Mouse (Mus musculus) CH12.LX (cell line): ENCODE measurements at regions not wholly inside any gene's neighbourhood (a gene's known extent, or its start where the extent isn't known, plus 50 kb on each side); places are given as distances from the start of the nearest gene placed in this dataset.

ENCODE experiments used
- DNase-seq: peaks from one replicate; pipeline ENCODE4 v3.0.0-alpha.2; 2013; ENCODE audit errors: extremely low read depth
- H3K27ac ChIP-seq: 2 replicates; pipeline ENCODE4 v1.5.1; 2012; ENCODE audit warnings: low read depth, mild to moderate bottlenecking, control low read depth, moderate library complexity; ENCODE audit not compliant: insufficient read depth
- H3K27me3 ChIP-seq: replicated peaks from 2 replicates; pipeline ENCODE3; 2012; ENCODE audit warnings: inconsistent platforms
- H3K36me3 ChIP-seq, 2 experiments: replicated peaks in 1 of 2; 2 replicates each; pipeline versions ENCODE3 to v1.6.1; 2012; ENCODE audit warnings: inconsistent platforms in 1 of 2, low read length in 1 of 2, mild to moderate bottlenecking in 1 of 2, mixed read lengths in 1 of 2, moderate library complexity in 1 of 2; ENCODE audit not compliant: control insufficient read depth in 1 of 2, insufficient read depth in 1 of 2
- H3K4me1 ChIP-seq, 2 experiments: 2 replicates each; pipeline ENCODE4 v1.6.1; 2012; ENCODE audit warnings: inconsistent platforms in 1 of 2, moderate library complexity in 1 of 2; ENCODE audit not compliant: insufficient read depth in 2 of 2, control insufficient read depth in 1 of 2
- H3K4me2 ChIP-seq: 2 replicates; pipeline ENCODE4 v1.6.1; 2012; ENCODE audit warnings: low read depth, mild to moderate bottlenecking, control low read depth; ENCODE audit not compliant: poor library complexity, insufficient read depth, severe bottlenecking
- H3K4me3 ChIP-seq, 3 experiments: fragments of 150-350 bp in 1 of 3; sonication (generic) in 1 of 3; replicated peaks in 1 of 3; 2 replicates each; pipeline versions ENCODE3 to v1.5.1; 2011 to 2012; ENCODE audit warnings: low read depth in 2 of 3, low read length in 2 of 3, mild to moderate bottlenecking in 2 of 3, moderate library complexity in 2 of 3, control low read depth in 1 of 3, improper control_type of control experiment in 1 of 3, inconsistent platforms in 1 of 3, mixed read lengths in 1 of 3; ENCODE audit not compliant: poor library complexity in 1 of 3
- H3K79me2 ChIP-seq: replicated peaks from 2 replicates; pipeline ENCODE4 v1.6.1; 2012; ENCODE audit warnings: mild to moderate bottlenecking, moderate library complexity; ENCODE audit not compliant: control insufficient read depth, poor library complexity, insufficient read depth, severe bottlenecking; ENCODE audit errors: extremely low read depth
- H3K9ac ChIP-seq: 2 replicates; pipeline ENCODE4 v1.6.1; 2012; ENCODE audit warnings: low read depth, mild to moderate bottlenecking, control low read depth, moderate library complexity; ENCODE audit not compliant: insufficient read depth
- H3K9me3 ChIP-seq: replicated peaks from 2 replicates; pipeline ENCODE3; 2012; ENCODE audit warnings: low read length, inconsistent platforms, mixed read lengths
- BHLHE40 ChIP-seq: IDR thresholded peaks from 2 replicates; pipeline ENCODE4 v1.6.1; 2011; ENCODE audit warnings: mild to moderate bottlenecking, low read depth, low read length, improper control_type of control experiment
- CHD1 ChIP-seq: IDR thresholded peaks from 2 replicates; pipeline ENCODE4 v1.6.1; 2012; ENCODE audit warnings: low read depth, low read length, improper control_type of control experiment, inconsistent platforms
- CTCF ChIP-seq, 2 experiments: IDR thresholded peaks in 1 of 2; conservative IDR thresholded peaks in 1 of 2; 2 replicates each; pipeline ENCODE4 v1.5.1; 2011 to 2012; ENCODE audit warnings: low read depth in 2 of 2, low read length in 2 of 2, improper control_type of control experiment in 1 of 2, inconsistent platforms in 1 of 2, mild to moderate bottlenecking in 1 of 2, moderate library complexity in 1 of 2
- ELF1 ChIP-seq: IDR thresholded peaks from 2 replicates; pipeline ENCODE4 v1.6.1; 2014; ENCODE audit warnings: low read depth, mild to moderate bottlenecking, inconsistent platforms, low read length, improper control_type of control experiment
- ETS1 ChIP-seq: conservative IDR thresholded peaks from 2 replicates; pipeline ENCODE4 v1.6.1; 2012; ENCODE audit warnings: low read depth, mild to moderate bottlenecking, inconsistent platforms, low read length, improper control_type of control experiment, moderate library complexity
- IRF4 ChIP-seq: IDR thresholded peaks from 2 replicates; pipeline ENCODE4 v1.6.1; 2014; ENCODE audit warnings: low read depth, mild to moderate bottlenecking, inconsistent platforms, low read length, improper control_type of control experiment
- MAZ ChIP-seq: IDR thresholded peaks from 2 replicates; pipeline ENCODE4 v1.6.1; 2012; ENCODE audit warnings: low read depth, mild to moderate bottlenecking, inconsistent platforms, low read length, improper control_type of control experiment, moderate library complexity
- MYC ChIP-seq: IDR thresholded peaks from 2 replicates; pipeline ENCODE4 v1.6.1; 2011; ENCODE audit warnings: low read depth, mild to moderate bottlenecking, improper control_type of control experiment, low read length
- NRF1 ChIP-seq: IDR thresholded peaks from 2 replicates; pipeline ENCODE4 v1.6.1; 2014; ENCODE audit warnings: low read depth, mild to moderate bottlenecking, inconsistent platforms, low read length, improper control_type of control experiment, moderate library complexity
- PAX5 ChIP-seq: IDR thresholded peaks from 2 replicates; pipeline ENCODE4 v1.6.1; 2012; ENCODE audit warnings: low read length, inconsistent platforms, mixed read lengths
- POLR2AphosphoS2 ChIP-seq: IDR thresholded peaks from 2 replicates; pipeline ENCODE4 v1.6.1; 2011; ENCODE audit warnings: low read depth, low read length, improper control_type of control experiment
- RAD21 ChIP-seq: IDR thresholded peaks from 2 replicates; pipeline ENCODE4 v1.6.1; 2011; ENCODE audit warnings: low read depth, mild to moderate bottlenecking, low read length, improper control_type of control experiment, moderate library complexity
- RCOR1 ChIP-seq: conservative IDR thresholded peaks from 2 replicates; pipeline ENCODE4 v1.6.1; 2012; ENCODE audit warnings: low read depth, mild to moderate bottlenecking, inconsistent platforms, low read length, improper control_type of control experiment
- SMC3 ChIP-seq: IDR thresholded peaks from 2 replicates; pipeline ENCODE4 v1.6.1; 2011; ENCODE audit warnings: low read depth, low read length, improper control_type of control experiment
- USF2 ChIP-seq: conservative IDR thresholded peaks from 2 replicates; pipeline ENCODE4 v1.6.1; 2011; ENCODE audit warnings: low read depth, low read length, improper control_type of control experiment
- ZKSCAN1 ChIP-seq: IDR thresholded peaks from 2 replicates; pipeline ENCODE4 v1.6.1; 2012; ENCODE audit warnings: low read depth, inconsistent platforms, low read length, improper control_type of control experiment, borderline replicate concordance
- ZMIZ1 ChIP-seq: IDR thresholded peaks from 2 replicates; pipeline ENCODE4 v1.6.1; 2012; ENCODE audit warnings: low read depth, mild to moderate bottlenecking, inconsistent platforms, low read length, improper control_type of control experiment
- dilution Hi-C: fragments of 300-500 bp; cut with MboI; formaldehyde crosslinking; loops from 2 replicates; pipeline ENCODE4 v1.14.3; 2020; ENCODE audit warnings: low sequenced_read_pairs; ENCODE audit not compliant: extremely low pct_unique_long_range_greater_than_20kb, extremely low pct_ligation_motif_present
- in situ Hi-C: fragments of 300-500 bp; cut with MboI; formaldehyde crosslinking; loops from 3 replicates; pipeline ENCODE4 v1.14.3; 2019; ENCODE audit warnings: low sequenced_read_pairs, low pct_ligation_motif_present, low pct_unique_long_range_greater_than_20kb, mixed read lengths

DNA sequence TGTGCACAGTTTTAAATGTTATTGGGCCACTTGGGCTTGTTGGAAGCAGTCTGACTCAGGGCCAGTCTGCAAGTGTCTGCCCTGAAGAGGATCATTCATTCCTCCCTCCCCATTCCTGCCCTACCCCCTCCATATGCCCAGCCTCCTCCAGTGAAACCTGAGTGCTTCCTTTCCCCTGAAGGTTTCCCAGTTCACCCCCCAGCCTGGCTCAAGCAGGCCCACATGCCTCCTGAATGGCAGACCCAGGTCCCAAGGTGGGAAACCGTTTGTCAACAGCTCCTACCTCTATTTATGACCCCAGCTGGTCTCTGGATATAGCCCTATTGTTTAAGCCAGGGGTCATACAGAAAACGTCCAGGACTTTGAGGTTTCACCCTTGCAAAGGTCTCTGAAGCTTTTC, 89.7 kb upstream of the Foxc1 start:
- no peaks in the 10 kb centered on the region for H3K36me3 ChIP-seq
- dilution Hi-C loops = no loop called here

GRCm38 (mm10) chr13:31720731-31721130, 85.7 kb upstream of the Foxc1 start:
- Histone ChIP-seq H3K79me2 (no peaks in the 10 kb centered on the region), H3K4me1 (no peaks in the 10 kb centered on the region), H3K4me2 (no peak overlapping the region), H3K27me3 (peaks cover 2% of the 10 kb centered on the region), H3K36me3 (no peaks in the 10 kb centered on the region), H3K9ac (no peak overlapping the region), H3K9me3 (no peaks in the 10 kb centered on the region), H3K4me3 (no peak overlapping the region), H3K27ac (no peak overlapping the region)
- dilution Hi-C loops (no loop called here), in situ Hi-C loops (no loop called here)
- no peak for TF ChIP-seq CTCF (conservative IDR thresholded peaks at IDR 0.05 in 1 of 2, IDR thresholded peaks at IDR 0.05 in 1 of 2; ENCODE audit: low read depth in 2 of 2, low read length in 2 of 2)
- no peak for TF ChIP-seq ETS1
- TF ChIP-seq ZMIZ1 = no peak
- no peak for TF ChIP-seq MYC
- no peak for TF ChIP-seq BHLHE40
- no peak for TF ChIP-seq ZKSCAN1
- no peak for TF ChIP-seq RCOR1
- TF ChIP-seq NRF1 = no peak
- no peak for TF ChIP-seq MAZ
- no peak for TF ChIP-seq CHD1
- no peak for TF ChIP-seq IRF4
- TF ChIP-seq SMC3 = no peak
- no peak for TF ChIP-seq POLR2AphosphoS2
- TF ChIP-seq ELF1 = no peak
- no peak for TF ChIP-seq PAX5
- DNase-seq = no peak

More for the DNA sequence above, 89.7 kb upstream of the Foxc1 start:
- no peak for DNase-seq
- Histone ChIP-seq H3K4me3 (no peak overlapping the region), H3K9me3 (no peaks in the 10 kb centered on the region), H3K9ac (no peak overlapping the region), H3K4me1 (peaks cover 0 to 4% of the 10 kb centered on the region in 2 experiments; a peak in 2 of 4 replicates), H3K27ac (no peak overlapping the region), H3K27me3 (no peaks in the 10 kb centered on the region), H3K4me2 (no peak overlapping the region), H3K79me2 (no peaks in the 10 kb centered on the region)
- in situ Hi-C loops = no loop called here
- TF ChIP-seq RAD21 (no peak), ELF1 (no peak)

- no peak overlapping the region for H3K9ac ChIP-seq
- dilution Hi-C loops (no loop called here), in situ Hi-C loops (no loop called here)
- no peak for TF ChIP-seq USF2
- no peak overlapping the region for H3K27ac ChIP-seq
- no peaks in the 10 kb centered on the region for H3K9me3 ChIP-seq
- no peaks in the 10 kb centered on the region for H3K4me1 ChIP-seq
- no peak for DNase-seq
- no peaks in the 10 kb centered on the region for H3K79me2 ChIP-seq
- no peak overlapping the region for H3K4me3 ChIP-seq
- no peaks in the 10 kb centered on the region for H3K36me3 ChIP-seq
- H3K27me3 ChIP-seq = no peaks in the 10 kb centered on the region
- H3K4me2 ChIP-seq = no peak overlapping the region
These were observed 77.6 kb upstream of the Foxc1 start for GRCm38 (mm10) chr13:31728862-31729261.
